ENCODE assay signal across 17 mouse cellular contexts in the genomic region with DNA sequence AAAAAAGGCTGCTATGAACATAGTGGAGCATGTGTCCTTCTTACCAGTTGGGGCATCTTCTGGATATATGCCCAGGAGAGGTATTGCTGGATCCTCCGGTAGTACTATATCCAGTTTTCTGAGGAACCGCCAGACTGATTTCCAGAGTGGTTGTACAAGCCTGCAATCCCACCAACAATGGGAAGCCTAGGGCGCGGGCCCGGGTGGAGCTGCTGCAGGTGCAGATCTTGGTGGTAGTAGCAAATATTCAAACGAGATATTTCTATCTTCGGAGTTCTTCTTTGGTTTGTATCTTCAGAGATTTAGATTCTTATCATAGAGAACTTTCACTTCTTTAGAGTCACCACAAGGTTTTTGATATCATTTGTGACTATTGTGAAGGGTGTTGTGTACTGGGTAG. TPM values are rescaled to one million over a fixed set of nuclear protein-coding genes. Genes with fewer than 3 reads are reported as not detected.
DNase-seq lines count a peak whose midpoint lies in the region; ATAC-seq and TF ChIP-seq lines count a peak whose summit lies in the region.
"Not testable (repeated sequence)": the region's sequence is repeated elsewhere in the genome, so short reads cannot be mapped to it uniquely, and the experiment has no call there.
"Had no signal": no experiment of that assay in that cellular context is flagged by ENCODE, and none has a peak within 500 bp of the region (broad histone marks: within the 10 kb centered on the region; RNA-seq: fewer than 3 reads in every experiment).

No protein-coding gene starts in this region.

- not testable (repeated sequence) for H3K4me2 ChIP-seq in forebrain, postnatal 0 days (ENCODE audit: low read depth); lung, postnatal 0 days (replicated peaks; ENCODE audit: low read depth, low read length)

- TF ChIP-seq EP300 in lung, postnatal 0 days (IDR thresholded peaks at IDR 0.05), result not testable (repeated sequence)

- ATAC-seq in forebrain, postnatal 0 days; lung, postnatal 0 days: not testable (repeated sequence)

- H3K9me3 ChIP-seq in forebrain, postnatal 0 days (ENCODE audit: low read length); lung, postnatal 0 days (ENCODE audit: low read length): not testable (repeated sequence)

- H3K9ac ChIP-seq in forebrain, postnatal 0 days; lung, postnatal 0 days (replicated peaks; ENCODE audit: low read depth): not testable (repeated sequence)

- H3K4me3 ChIP-seq in forebrain, postnatal 0 days (ENCODE audit: low read depth, low read length); lung, postnatal 0 days (ENCODE audit: low read depth, low read length): not testable (repeated sequence)

- not testable (repeated sequence) for H3K36me3 ChIP-seq in forebrain, postnatal 0 days (ENCODE audit: insufficient read depth); lung, postnatal 0 days (ENCODE audit: insufficient read depth, low read length)

- not testable (repeated sequence) for H3K27me3 ChIP-seq in forebrain, postnatal 0 days (ENCODE audit: insufficient read depth, low read length); lung, postnatal 0 days (replicated peaks; ENCODE audit: insufficient read depth, low read length)

- H3K4me1 ChIP-seq in forebrain, postnatal 0 days (ENCODE audit: insufficient read depth); lung, postnatal 0 days (ENCODE audit: insufficient read depth, low read depth, low read length): not testable (repeated sequence)

- not testable (repeated sequence) for H3K27ac ChIP-seq in forebrain, postnatal 0 days (ENCODE audit: low read depth, low read length); lung, postnatal 0 days (ENCODE audit: low read length)

- TF ChIP-seq CTCF in forebrain, postnatal 0 days (IDR thresholded peaks at IDR 0.05; ENCODE audit: low read depth); lung, postnatal 0 days (IDR thresholded peaks at IDR 0.05): not testable (repeated sequence)

- 96% methylated on average over 5 of the region's 7 CpGs for WGBS in forebrain, postnatal 0 days
- 93% methylated on average over 6 of the region's 7 CpGs for WGBS in lung, postnatal 0 days

- peak; percentile 36 for DNase-seq in NIH3T3 (ENCODE audit: low read depth)
- peak; percentile 3 for DNase-seq in embryo, embryonic 10 days (ENCODE audit: low spot score)
- peak; percentile 0 for DNase-seq in forebrain, postnatal 0 days
- DNase-seq in heart, postnatal 4 days, result peak; percentile 3
- DNase-seq in kidney, postnatal 4 days, result peak; percentile 1 to 2
- DNase-seq in lung, postnatal 0 days (ENCODE audit: low spot score), result peak; percentile 15
- DNase-seq in neural tube, embryonic 10.5 days (ENCODE audit: extremely low spot score, low spot score), result peak; percentile 10
- DNase-seq in thymus, postnatal 4 days, result peak; percentile 41

RNA-seq across cellular contexts. Expression of gene Btbd35f27, which starts 52.7 kb away (rescaled TPM):
- total RNA-seq in forebrain, postnatal 0 days (2014; rRNA removed), result not detected in 2 replicates
- not detected in 2 replicates for polyA plus RNA-seq in forebrain, postnatal 0 days (2015; fragmentation: Nextera tagmentation; extraction: Ambion mirVana)
- total RNA-seq in heart, postnatal 4 days (2021), result not detected
- polyA plus RNA-seq in lung, postnatal 0 days (2015; fragmentation: Nextera tagmentation; extraction: Ambion mirVana), result not detected in 2 replicates
- total RNA-seq: gastrocnemius, postnatal 36 days; heart, postnatal 10 days had no signal
- polyA plus RNA-seq: embryonic facial prominence, embryonic 13.5 days; forebrain, embryonic 16.5 days; intestine, embryonic 16.5 days; large intestine, adult 2 months; limb, embryonic 15.5 days; stomach, embryonic 15.5 days; urinary bladder, adult 2 months had no signal
